Mouse (Mus musculus) thymus, adult 2 months (tissue): Measurements from ENCODE around the gene Dip2a.

ENCODE experiments used
- CTCF ChIP-seq: fragments of 200-500 bp; IDR thresholded peaks from 2 replicates; pipeline ENCODE4 v1.5.1; 2012; ENCODE audit warnings: mild to moderate bottlenecking, control low read depth, low read length, moderate library complexity, borderline replicate concordance; ENCODE audit not compliant: control insufficient read depth, poor library complexity, insufficient read depth; ENCODE audit errors: extremely low read depth
- POLR2A ChIP-seq: fragments of 200-500 bp; IDR thresholded peaks from 2 replicates; pipeline ENCODE4 v1.6.1; 2012; ENCODE audit warnings: mild to moderate bottlenecking, low read length, control low read depth, moderate library complexity; ENCODE audit not compliant: control insufficient read depth, poor library complexity, insufficient read depth; ENCODE audit errors: extremely low read depth

DNA sequence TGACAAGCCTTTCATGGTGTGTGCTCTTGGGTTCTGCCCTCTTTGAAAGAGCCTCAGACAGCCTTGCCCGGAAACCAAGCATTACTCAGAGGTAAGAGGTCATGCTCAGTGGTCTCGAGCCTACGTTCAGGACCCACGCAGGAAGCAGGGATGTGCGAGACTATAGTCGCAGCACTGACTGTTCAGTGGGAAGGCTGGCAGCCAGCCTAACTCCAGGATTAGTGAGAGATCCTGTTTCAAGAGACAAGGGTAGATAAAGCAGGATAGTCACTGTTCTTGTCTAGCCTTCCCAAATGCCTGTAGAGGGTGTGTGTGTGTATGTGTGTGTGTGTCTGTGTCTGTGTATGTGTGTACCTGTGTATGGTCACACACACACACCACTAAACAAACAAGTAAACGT, 28.9 kb downstream of the Dip2a start:
- TF ChIP-seq CTCF: no peak
- TF ChIP-seq POLR2A: no peak
